Mouse (Mus musculus) kidney, adult 2 months (tissue): ENCODE measurements around the gene Zfp809.

ENCODE experiments used
- CTCF ChIP-seq: fragments of 200-500 bp; conservative IDR thresholded peaks from 2 replicates; pipeline ENCODE4 v1.5.1; 2011; ENCODE audit warnings: low read depth, mild to moderate bottlenecking, control low read depth, low read length, moderate library complexity, mixed read lengths; ENCODE audit not compliant: insufficient read depth, insufficient read length
- POLR2A ChIP-seq: fragments of 200-500 bp; IDR thresholded peaks from one replicate; pipeline ENCODE4 v1.6.1; 2011; ENCODE audit warnings: low read depth, low read length, control low read depth

DNA sequence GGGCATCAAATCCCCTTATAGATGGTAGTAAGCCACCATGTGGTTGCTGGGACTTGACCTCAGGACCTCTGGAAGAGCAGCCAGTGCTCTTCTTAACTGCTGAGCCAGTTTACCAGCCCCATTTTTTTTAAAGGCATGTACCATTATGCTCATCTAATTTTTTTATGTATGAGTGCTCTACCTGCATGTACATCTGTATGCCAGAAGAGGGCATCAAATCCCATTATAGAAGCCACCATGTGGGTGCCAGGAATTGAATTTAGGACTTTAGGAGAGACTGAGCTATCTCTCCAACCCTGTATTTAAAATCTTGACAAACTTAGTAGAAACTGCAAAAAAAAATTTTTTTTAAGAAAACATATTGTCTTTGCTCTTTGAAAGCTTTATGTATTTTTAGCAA is 5.0 kb downstream of the Zfp809 start:
- TF ChIP-seq POLR2A (no peak), CTCF (no peak)
